ENCODE assay signal across 8 mouse cellular contexts in genomic region chr1:155537005-155537642, GRCm38 (mm10). TPM values are rescaled to one million over a fixed set of nuclear protein-coding genes. Genes with fewer than 3 reads are reported as not detected.
DNase-seq lines count a peak whose midpoint lies in the region; ATAC-seq and TF ChIP-seq lines count a peak whose summit lies in the region.
"Had no signal": no experiment of that assay in that cellular context is flagged by ENCODE, and none has a peak within 500 bp of the region (broad histone marks: within the 10 kb centered on the region; RNA-seq: fewer than 3 reads in every experiment).

No protein-coding gene starts in this region.

- no peaks in the 10 kb centered on the region for H3K9me3 ChIP-seq in limb, embryonic 11.5 days (ENCODE audit: control insufficient read depth, low read length)
- H3K9me3 ChIP-seq in limb, embryonic 10.5 days (replicated peaks) = no peaks in the 10 kb centered on the region
- H3K9me3 ChIP-seq in ES-Bruce4 (replicated peaks; ENCODE audit: control insufficient read depth, insufficient read depth, low read length, poor library complexity, severe bottlenecking) = no peaks in the 10 kb centered on the region
- H3K9me3 ChIP-seq in forebrain, embryonic 12.5 days = no peaks in the 10 kb centered on the region
- H3K9me3 ChIP-seq: lung, embryonic 15.5 days had no signal

- H3K4me2 ChIP-seq in limb, embryonic 11.5 days (ENCODE audit: low read depth, severe bottlenecking) = no peak overlapping the region
- no peak overlapping the region for H3K4me2 ChIP-seq in forebrain, embryonic 12.5 days
- H3K4me2 ChIP-seq: lung, embryonic 15.5 days had no signal

- no peaks in the 10 kb centered on the region for H3K27me3 ChIP-seq in limb, embryonic 11.5 days (ENCODE audit: control insufficient read depth, insufficient read depth, low read length)
- H3K27me3 ChIP-seq in limb, embryonic 10.5 days (ENCODE audit: low read depth, poor library complexity, severe bottlenecking) = no peaks in the 10 kb centered on the region
- H3K27me3 ChIP-seq in ES-Bruce4 (ENCODE audit: control insufficient read depth, insufficient read depth, low read length, poor library complexity, severe bottlenecking) = no peaks in the 10 kb centered on the region
- 0 out of 2 replicates have a peak, but pooled peaks cover 4% of the 10 kb centered on the region for H3K27me3 ChIP-seq in forebrain, embryonic 12.5 days
- H3K27me3 ChIP-seq: lung, embryonic 15.5 days had no signal

- intact Hi-C loops in left cerebral cortex, adult 2 months (cut with DNase I) = loop anchor here (1.0 to 5.0 kb wide), 2 partner anchors 244 to 510 kb away; no protein-coding TSS in a partner anchor

- no peak for TF ChIP-seq EP300 in ES-Bruce4 (IDR thresholded peaks at IDR 0.05; ENCODE audit: insufficient read depth, low read depth, low read length)

- no peak overlapping the region for H3K4me3 ChIP-seq in limb, embryonic 11.5 days (ENCODE audit: low read depth, low read length)
- H3K4me3 ChIP-seq in limb, embryonic 10.5 days = no peak overlapping the region
- no peak overlapping the region for H3K4me3 ChIP-seq in ES-Bruce4 (ENCODE audit: low read depth, low read length)
- no peak overlapping the region for H3K4me3 ChIP-seq in forebrain, embryonic 12.5 days (replicated peaks)
- no peak overlapping the region for H3K4me3 ChIP-seq in left cerebral cortex, adult 2 months
- H3K4me3 ChIP-seq: lung, embryonic 15.5 days had no signal

- 10% methylated on average over 2 of the region's 2 CpGs for WGBS in limb, embryonic 11.5 days
- WGBS in limb, embryonic 10.5 days = 15% methylated on average over 2 of the region's 2 CpGs
- WGBS in forebrain, embryonic 12.5 days = 7% methylated on average over 2 of the region's 2 CpGs

- no peak overlapping the region for H3K9ac ChIP-seq in limb, embryonic 11.5 days (ENCODE audit: low read length)
- no peak overlapping the region for H3K9ac ChIP-seq in ES-Bruce4 (ENCODE audit: low read depth, poor library complexity, severe bottlenecking)
- H3K9ac ChIP-seq in forebrain, embryonic 12.5 days = no peak overlapping the region
- H3K9ac ChIP-seq: lung, embryonic 15.5 days had no signal

- no peak overlapping the region for H3K27ac ChIP-seq in limb, embryonic 11.5 days (replicated peaks; ENCODE audit: low read depth, low read length)
- H3K27ac ChIP-seq in limb, embryonic 10.5 days = no peak overlapping the region
- no peak overlapping the region for H3K27ac ChIP-seq in ES-Bruce4 (ENCODE audit: insufficient read depth, low read length)
- no peak overlapping the region for H3K27ac ChIP-seq in forebrain, embryonic 12.5 days
- H3K27ac ChIP-seq in left cerebral cortex, adult 2 months = no peak overlapping the region
- H3K27ac ChIP-seq: lung, embryonic 15.5 days had no signal

- peak; percentile 57 for DNase-seq in limb, embryonic 11.5 days (ENCODE audit: low spot score)
- no peak for DNase-seq in limb, embryonic 10.5 days (ENCODE audit: low spot score)
- peak; percentile 85 for DNase-seq in adipocyte (ENCODE audit: low spot score)
- peak in 1 of 2 experiments; percentile 42 for DNase-seq in left cerebral cortex, adult 2 months (ENCODE audit: extremely low spot score in 1 of 2, low spot score in 2 of 2)
- DNase-seq in retina, postnatal 1 day = peak; percentile 73

- no peak for TF ChIP-seq POLR2A in ES-Bruce4 (IDR thresholded peaks at IDR 0.05; ENCODE audit: insufficient read depth, low read length)

- H3K4me1 ChIP-seq in limb, embryonic 11.5 days (ENCODE audit: control insufficient read depth, insufficient read depth, low read length) = peaks cover 12% of the 10 kb centered on the region
- H3K4me1 ChIP-seq in limb, embryonic 10.5 days = peaks cover 19% of the 10 kb centered on the region
- H3K4me1 ChIP-seq in ES-Bruce4 (ENCODE audit: control insufficient read depth, insufficient read depth, low read length) = no peaks in the 10 kb centered on the region
- H3K4me1 ChIP-seq in forebrain, embryonic 12.5 days = no peaks in the 10 kb centered on the region
- H3K4me1 ChIP-seq: lung, embryonic 15.5 days had no signal

- no peaks in the 10 kb centered on the region for H3K36me3 ChIP-seq in limb, embryonic 11.5 days (ENCODE audit: control insufficient read depth, insufficient read depth, low read length)
- H3K36me3 ChIP-seq in limb, embryonic 10.5 days = no peaks in the 10 kb centered on the region
- H3K36me3 ChIP-seq in ES-Bruce4 (ENCODE audit: control insufficient read depth, insufficient read depth, low read length, poor library complexity, severe bottlenecking) = no peaks in the 10 kb centered on the region
- H3K36me3 ChIP-seq in forebrain, embryonic 12.5 days (replicated peaks) = no peaks in the 10 kb centered on the region
- H3K36me3 ChIP-seq: lung, embryonic 15.5 days had no signal

- TF ChIP-seq CTCF in ES-Bruce4 (IDR thresholded peaks at IDR 0.05; ENCODE audit: low read depth, low read length) = peak; percentile 22
- peak; percentile 98 for TF ChIP-seq CTCF in left cerebral cortex, adult 2 months (IDR thresholded peaks at IDR 0.05)

- no peak for ATAC-seq in limb, embryonic 11.5 days (ENCODE audit: insufficient number of reproducible peaks, low FRiP score, low TSS enrichment, low read depth)
- ATAC-seq in forebrain, embryonic 12.5 days (ENCODE audit: low FRiP score) = peak; percentile 49; the same call in 1 of the 2 replicates

RNA-seq across cellular contexts. Expression of gene Acbd6, which starts 20.8 kb away (rescaled TPM):
- polyA plus RNA-seq in limb, embryonic 11.5 days (2014; fragmentation: Nextera tagmentation; extraction: Ambion mirVana) = 92.8 and 97.8 TPM in 2 replicates
- polyA plus RNA-seq in limb, embryonic 10.5 days (2016; fragmentation: Nextera tagmentation; extraction: Ambion mirVana) = 88.9 and 89.4 TPM in 2 replicates
- 62.2 and 78.4 TPM in 2 replicates for polyA plus RNA-seq in ES-Bruce4 (2011; ENCODE audit: insufficient read depth, insufficient read length, low read depth, missing spikeins)
- 86.8 and 92.2 TPM in 2 replicates for polyA plus RNA-seq in forebrain, embryonic 12.5 days (2016; fragmentation: Nextera tagmentation; extraction: Ambion mirVana)
- total RNA-seq in left cerebral cortex, adult 2 months (2021) = 100 to 1,000 TPM in 1 of 2 experiments, 10 to 100 TPM in 1; 95.6 to 101 TPM
